In the genomic region with DNA sequence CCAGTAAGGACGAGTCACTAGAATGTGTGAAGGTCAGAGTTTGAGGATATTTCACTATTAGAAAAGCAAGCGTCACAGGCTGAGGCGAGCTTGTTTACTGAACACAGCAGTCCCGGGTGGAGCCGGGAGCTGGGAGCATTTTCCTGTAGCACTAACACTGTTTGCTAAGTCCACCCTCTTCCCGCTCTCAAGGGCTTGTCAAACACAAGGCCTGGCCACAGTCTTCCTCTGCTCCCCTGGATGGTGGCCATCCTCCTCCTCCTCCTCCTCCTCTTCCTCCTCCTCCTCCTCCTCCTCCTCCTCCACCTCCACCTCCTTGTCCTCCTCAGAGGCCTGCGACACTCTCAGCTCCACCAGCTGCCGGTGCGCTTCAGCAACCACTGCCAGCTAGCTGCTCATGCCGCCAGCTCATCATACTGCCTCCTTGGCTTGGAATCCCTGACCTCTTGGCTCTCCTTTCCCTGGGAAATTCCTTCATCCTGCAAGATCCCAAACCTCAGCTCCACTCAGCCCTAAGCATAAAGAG, we compare ENCODE assay signal across 7 mouse cellular contexts. TPM values are rescaled to one million over a fixed set of nuclear protein-coding genes. Genes with fewer than 3 reads are reported as not detected.
DNase-seq lines count a peak whose midpoint lies in the region; ATAC-seq and TF ChIP-seq lines count a peak whose summit lies in the region.

No protein-coding gene starts in this region.

- H3K4me1 ChIP-seq in ES-E14 (ENCODE audit: control insufficient read depth in 2 of 2, insufficient read depth in 2 of 2, low read length in 2 of 2, poor library complexity in 1 of 2) = peaks cover 16 to 30% of the 10 kb centered on the region in 2 experiments
- H3K4me1 ChIP-seq in liver, embryonic 13.5 days (replicated peaks) = peaks cover 25% of the 10 kb centered on the region

- in situ Hi-C loops in ES-E14 (cut with MboI; ENCODE audit: low sequenced_read_pairs in 2 of 2, unreplicated experiment in 2 of 2) = no loop called here

- peak overlapping the region; percentile 35 to 49 for H3K4me3 ChIP-seq in ES-E14 (ENCODE audit: insufficient read depth in 1 of 2, low read depth in 1 of 2, low read length in 2 of 2, poor library complexity in 1 of 2, severe bottlenecking in 1 of 2)
- peak overlapping the region; percentile 41 for H3K4me3 ChIP-seq in gastrocnemius, adult 2 months
- no peak overlapping the region for H3K4me3 ChIP-seq in liver, embryonic 13.5 days (replicated peaks)

- no peaks in the 10 kb centered on the region for H3K36me3 ChIP-seq in ES-E14 (ENCODE audit: control insufficient read depth, insufficient read depth, low read length, poor library complexity, severe bottlenecking)
- no peaks in the 10 kb centered on the region for H3K36me3 ChIP-seq in liver, embryonic 13.5 days

- no peaks in the 10 kb centered on the region for H3K9me3 ChIP-seq in ES-E14 (ENCODE audit: control insufficient read depth, insufficient read depth, low read depth, low read length)
- H3K9me3 ChIP-seq in liver, embryonic 13.5 days (replicated peaks) = no peaks in the 10 kb centered on the region

- H3K27me3 ChIP-seq in liver, embryonic 13.5 days = no peaks in the 10 kb centered on the region

- peak; percentile 56 for ATAC-seq in liver, embryonic 13.5 days (ENCODE audit: low read depth)
- no peak for ATAC-seq in megakaryocyte progenitor cell, adult 5-6 weeks (replicated peaks; ENCODE audit: poor library complexity)

- peak; percentile 79 for DNase-seq in 3T3-L1 (ENCODE audit: low read depth, low spot score)
- DNase-seq in ES-E14 (ENCODE audit: low read depth, low spot score) = no peak
- peak; percentile 70 for DNase-seq in gastrocnemius, adult 2 months
- peak; percentile 24 for DNase-seq in hindlimb bud, embryonic 11.5 days (ENCODE audit: extremely low spot score, low read depth, low spot score)
- DNase-seq in liver, embryonic 13.5 days = no peak
- DNase-seq in thymus, adult 18-20 months = peak; percentile 15 to 42

- peak overlapping the region; percentile 57 for H3K9ac ChIP-seq in ES-E14 (ENCODE audit: insufficient read depth, low read depth, low read length, poor library complexity, severe bottlenecking)
- H3K9ac ChIP-seq in liver, embryonic 13.5 days = no peak overlapping the region

- peak overlapping the region; percentile 86 for H3K27ac ChIP-seq in ES-E14 (ENCODE audit: insufficient read depth, low read depth, low read length, poor library complexity, severe bottlenecking)
- H3K27ac ChIP-seq in gastrocnemius, adult 2 months = peak overlapping the region; percentile 81
- peak overlapping the region; percentile 60 for H3K27ac ChIP-seq in liver, embryonic 13.5 days

- intact Hi-C loops in gastrocnemius, adult 2 months (cut with DNase I) = loop anchor here (5.0 kb wide), 1 partner anchor 98 kb away; no protein-coding TSS in a partner anchor

- 0 out of 2 replicates have a peak overlapping the region, but pooled peaks have one; percentile 6 for H3K4me2 ChIP-seq in liver, embryonic 13.5 days

- no peak for TF ChIP-seq CTCF in gastrocnemius, adult 2 months (IDR thresholded peaks at IDR 0.05)

- WGBS in liver, embryonic 13.5 days (ENCODE audit: insufficient replicate concordance) = 52% methylated on average over 8 of the region's 10 CpGs

TF ChIP-seq in ES-E14, 5 proteins besides CTCF, POLR2A, EP300 and RAD21:
- TF ChIP-seq CHD2 (IDR thresholded peaks at IDR 0.05; ENCODE audit: low read depth, low read length) (no peak), HCFC1 (IDR thresholded peaks at IDR 0.05; ENCODE audit: borderline replicate concordance, insufficient read depth, low read length) (no peak), ZC3H11A (IDR thresholded peaks at IDR 0.05; ENCODE audit: borderline replicate concordance, low read depth, low read length) (no peak), ZNF384 (IDR thresholded peaks at IDR 0.05; ENCODE audit: low read depth, low read length) (no peak), MAFK (IDR thresholded peaks at IDR 0.05; ENCODE audit: insufficient read depth, low read depth, low read length) (no peak)

RNA-seq across cellular contexts. Expression of gene Ncor1, which starts 37.0 kb away (rescaled TPM):
- 186 and 206 TPM in 2 replicates for total RNA-seq in ES-E14 (2012; rRNA removed)
- total RNA-seq in gastrocnemius, adult 2 months (2021) = 100 to 1,000 TPM; 133 to 139 TPM
- polyA plus RNA-seq in liver, embryonic 13.5 days (2015; fragmentation: Nextera tagmentation; extraction: Ambion mirVana) = 76.6 and 79.2 TPM in 2 replicates
- 354 and 377 TPM in 2 replicates for total RNA-seq in megakaryocyte progenitor cell, adult 5-6 weeks (2015)
- 211 and 287 TPM in 2 replicates for total RNA-seq in megakaryocyte progenitor cell, adult 5-6 weeks (2017)

RNA-seq across cellular contexts. Expression of gene Pigl, which starts 37.1 kb away (rescaled TPM):
- total RNA-seq in ES-E14 (2012; rRNA removed) = 21.9 and 25.8 TPM in 2 replicates
- 1 to 10 TPM; 2.2 to 2.6 TPM for total RNA-seq in gastrocnemius, adult 2 months (2021)
- 5.4 and 6.2 TPM in 2 replicates for polyA plus RNA-seq in liver, embryonic 13.5 days (2015; fragmentation: Nextera tagmentation; extraction: Ambion mirVana)
- 6.5 and 9.2 TPM in 2 replicates for total RNA-seq in megakaryocyte progenitor cell, adult 5-6 weeks (2015)
- total RNA-seq in megakaryocyte progenitor cell, adult 5-6 weeks (2017) = 2.0 and 2.4 TPM in 2 replicates

RNA-seq across cellular contexts. Expression of gene Cenpv, which starts 43.7 kb away (rescaled TPM):
- total RNA-seq in ES-E14 (2012; rRNA removed) = 66.5 and 68.0 TPM in 2 replicates
- 10 to 100 TPM; 19.2 to 24.3 TPM for total RNA-seq in gastrocnemius, adult 2 months (2021)
- polyA plus RNA-seq in liver, embryonic 13.5 days (2015; fragmentation: Nextera tagmentation; extraction: Ambion mirVana) = 17.8 and 19.6 TPM in 2 replicates
- total RNA-seq in megakaryocyte progenitor cell, adult 5-6 weeks (2015) = 44.5 and 46.9 TPM in 2 replicates
- total RNA-seq in megakaryocyte progenitor cell, adult 5-6 weeks (2017) = 13.6 and 25.4 TPM in 2 replicates

RNA-seq across cellular contexts. Expression of gene Ubb, which starts 55.6 kb away (rescaled TPM):
- total RNA-seq in ES-E14 (2012; rRNA removed) = 1,350 and 1,664 TPM in 2 replicates
- 100 to 1,000 TPM; 776 to 989 TPM for total RNA-seq in gastrocnemius, adult 2 months (2021)
- polyA plus RNA-seq in liver, embryonic 13.5 days (2015; fragmentation: Nextera tagmentation; extraction: Ambion mirVana) = 1,519 and 1,558 TPM in 2 replicates
- total RNA-seq in megakaryocyte progenitor cell, adult 5-6 weeks (2015) = 1,569 and 1,579 TPM in 2 replicates
- 1,004 and 1,153 TPM in 2 replicates for total RNA-seq in megakaryocyte progenitor cell, adult 5-6 weeks (2017)

Comparison
In these comparisons a context has a peak if more than half of its experiments do, and no peak if none do; other contexts are left out.
1. DNase-seq: peak in 3T3-L1 (single experiment), gastrocnemius, adult 2 months (single experiment), hindlimb bud, embryonic 11.5 days (single experiment) and thymus, adult 18-20 months (2 of 2); none in ES-E14 (single experiment) and liver, embryonic 13.5 days (single experiment).
2. Peak in every context shown above with its lines, with median percentiles within 50 percentile points of each other: H3K27ac ChIP-seq.